Mouse (Mus musculus) liver, adult 2 months (tissue): Measurements from ENCODE around the gene Gm11492. TPM values are rescaled to one million over a fixed set of nuclear protein-coding genes. Genes with fewer than 3 reads are reported as not detected.

Experiments
- DNase-seq: peaks from one replicate; pipeline ENCODE4 v3.0.0-alpha.2; 2011; ENCODE audit warnings: low read depth, low spot score; ENCODE audit errors: extremely low read depth
- H3K27ac ChIP-seq: fragments of 200-500 bp; replicated peaks from 2 replicates; pipeline ENCODE4 v1.5.1; 2012; ENCODE audit warnings: low read depth, mild to moderate bottlenecking, control low read depth, inconsistent platforms, low read length; ENCODE audit not compliant: insufficient read depth
- H3K27me3 ChIP-seq: fragments of 200-500 bp; 2 replicates; pipeline ENCODE4 v1.6.1; 2012; ENCODE audit warnings: mild to moderate bottlenecking, moderate library complexity, low read length, inconsistent platforms; ENCODE audit not compliant: control insufficient read depth, insufficient read depth
- H3K36me3 ChIP-seq: fragments of 200-500 bp; 2 replicates; pipeline ENCODE4 v1.6.1; 2012; ENCODE audit warnings: low read length, inconsistent platforms; ENCODE audit not compliant: control insufficient read depth, insufficient read depth
- H3K4me1 ChIP-seq: fragments of 200-500 bp; 2 replicates; pipeline ENCODE4 v1.6.1; 2011; ENCODE audit warnings: low read length; ENCODE audit not compliant: control insufficient read depth, insufficient read depth
- H3K4me3 ChIP-seq: fragments of 200-500 bp; 2 replicates; pipeline ENCODE4 v1.5.1; 2011; ENCODE audit warnings: low read depth, mild to moderate bottlenecking, control low read depth, low read length, moderate library complexity; ENCODE audit not compliant: insufficient read depth
- H3K79me2 ChIP-seq: fragments of 200-500 bp; 2 replicates; pipeline ENCODE4 v1.6.1; 2012; ENCODE audit warnings: inconsistent platforms, mild to moderate bottlenecking, low read length, moderate library complexity; ENCODE audit not compliant: control insufficient read depth, insufficient read depth
- H3K9ac ChIP-seq: fragments of 200-500 bp; 2 replicates; pipeline ENCODE4 v1.6.1; 2012; ENCODE audit warnings: low read depth, mild to moderate bottlenecking, control low read depth, inconsistent platforms, low read length
- CTCF ChIP-seq: fragments of 200-500 bp; IDR thresholded peaks from 2 replicates; pipeline ENCODE4 v1.5.1; 2011; ENCODE audit warnings: low read depth, low read length, control low read depth
- POLR2A ChIP-seq: fragments of 200-500 bp; IDR thresholded peaks from 2 replicates; pipeline ENCODE4 v1.6.1; 2011; ENCODE audit warnings: low read length, control low read depth; ENCODE audit not compliant: insufficient read depth; ENCODE audit errors: extremely low read depth
- WGBS: fragments of 180-500 bp; shearing (Covaris S2); methylation state at CpG from one replicate; pipeline ENCODE4 v1.1.7; 2018; 5-methylcytosine and 5-hydroxymethylcytosine counted together
- polyA plus RNA-seq: library from polyadenylated mRNA; depleted of rRNA; stranded (reverse); fragments of >200 nt; gene quantifications from 2 replicates; pipeline ENCODE4 v1.2.3, GENCODE M21; 2012
- total RNA-seq: library from RNA; depleted of rRNA; stranded (reverse); fragments of >200 nt; gene quantifications from 2 replicates; pipeline ENCODE4 v1.2.3, GENCODE M21; 2014

Gene Gm11492
- total and polyA plus RNA-seq, 2 experiments = 0.04 TPM; not detected in 1

DNA sequence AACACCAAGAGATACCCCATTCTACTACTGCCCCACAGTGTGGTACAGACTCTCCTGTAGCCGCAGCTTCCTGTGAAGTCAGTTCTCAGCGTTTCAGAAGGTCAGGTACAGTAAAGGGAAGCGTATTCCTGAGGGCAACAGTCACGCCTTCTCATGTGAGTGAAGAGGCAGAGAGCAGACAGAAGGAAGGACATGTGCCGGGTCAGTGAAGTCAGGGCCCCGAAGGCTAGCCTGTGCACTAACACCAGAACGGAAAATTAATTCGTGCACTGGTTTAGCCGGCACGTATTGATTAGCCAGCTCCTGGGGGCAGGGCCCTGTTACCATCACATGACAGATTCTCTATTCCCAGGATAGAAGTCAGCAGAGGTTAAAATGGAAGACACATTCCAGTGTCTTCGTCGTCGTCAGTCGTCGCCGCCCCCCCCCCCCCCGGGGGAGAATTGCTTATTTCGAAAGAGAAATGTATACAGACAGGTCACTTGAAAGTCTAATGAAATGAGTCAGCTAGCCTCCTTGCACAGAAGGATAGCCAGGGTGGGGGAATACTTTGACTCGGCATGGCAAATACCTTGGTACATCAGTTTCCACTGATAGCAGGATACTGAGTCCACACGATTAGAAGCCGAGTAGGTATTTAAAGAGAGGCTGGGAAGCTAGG lies 8.2 kb downstream of the Gm11492 start:
- TF ChIP-seq CTCF (no peak), POLR2A (no peak)
- no peak overlapping the region for H3K4me3 ChIP-seq
- no peak overlapping the region for H3K27ac ChIP-seq
- H3K27me3 ChIP-seq = no peaks in the 10 kb centered on the region
- peaks cover 3% of the 10 kb centered on the region; the same call in 1 of the 2 replicates for H3K4me1 ChIP-seq
- H3K36me3 ChIP-seq = no peaks in the 10 kb centered on the region
- 34% methylated on average over 21 of the region's 21 CpGs for WGBS
- no peaks in the 10 kb centered on the region for H3K79me2 ChIP-seq
- DNase-seq = no peak
- peak overlapping the region; percentile 24; the same call in 1 of the 2 replicates for H3K9ac ChIP-seq

- Histone ChIP-seq H3K79me2 (no peaks in the 10 kb centered on the region), H3K4me3 (peak overlapping the region; percentile 56; the same call in 1 of the 2 replicates), H3K36me3 (no peaks in the 10 kb centered on the region), H3K9ac (no peak overlapping the region), H3K27me3 (no peaks in the 10 kb centered on the region), H3K27ac (no peak overlapping the region), H3K4me1 (peaks cover 3% of the 10 kb centered on the region; the same call in 1 of the 2 replicates)
- no peak for TF ChIP-seq POLR2A
- TF ChIP-seq CTCF = no peak
- WGBS = 61% methylated on average over 6 of the region's 6 CpGs
- no peak for DNase-seq
These were observed 11.3 kb downstream of the Gm11492 start for GRCm38 (mm10) chr11:87577601-87578248.

- Histone ChIP-seq H3K36me3 (no peaks in the 10 kb centered on the region), H3K27me3 (no peaks in the 10 kb centered on the region), H3K27ac (peak overlapping the region; percentile 60), H3K4me3 (peak overlapping the region; percentile 56), H3K9ac (peak overlapping the region; percentile 71), H3K79me2 (no peaks in the 10 kb centered on the region), H3K4me1 (peaks cover 3% of the 10 kb centered on the region; the same call in 1 of the 2 replicates)
- DNase-seq = no peak
- no peak for TF ChIP-seq CTCF
- TF ChIP-seq POLR2A = no peak
- WGBS = 3% methylated on average over 40 of the region's 40 CpGs
These were observed 12.0 kb downstream of the Gm11492 start for GRCm38 (mm10) chr11:87578249-87578962.

DNA sequence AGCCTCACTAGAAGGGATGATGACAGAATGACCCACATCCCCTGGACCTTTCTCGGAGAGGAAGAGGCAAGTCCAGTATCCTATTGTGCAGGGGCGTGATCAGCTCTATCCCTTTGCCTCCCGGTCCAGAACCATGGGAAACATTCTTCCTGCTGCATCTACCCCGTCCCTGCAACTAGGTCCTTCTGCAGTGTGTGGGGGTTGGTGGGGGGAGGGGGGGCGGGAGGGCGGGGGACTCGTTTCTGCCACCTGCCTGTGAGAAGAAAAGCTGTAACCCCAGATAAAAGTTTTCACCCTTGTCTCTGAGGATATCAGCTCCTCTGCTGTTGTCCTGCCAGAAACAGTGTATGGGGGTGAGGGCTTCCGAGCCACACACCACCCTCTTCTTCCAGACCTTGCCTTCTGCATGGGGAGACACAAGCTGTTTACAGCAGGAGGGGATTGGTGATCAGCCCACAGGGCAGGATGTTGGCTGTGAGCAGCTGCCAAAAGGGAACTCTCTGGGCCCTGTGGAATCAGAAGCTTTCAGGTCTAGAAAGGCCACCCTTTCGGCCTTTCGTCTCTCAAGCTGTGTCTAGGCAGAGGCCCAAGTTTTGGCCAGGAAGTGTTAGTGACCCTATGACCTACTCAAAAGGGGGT lies 12.6 kb downstream of the Gm11492 start:
- no peaks in the 10 kb centered on the region for H3K79me2 ChIP-seq
- no peaks in the 10 kb centered on the region for H3K36me3 ChIP-seq
- H3K4me3 ChIP-seq = peak overlapping the region; percentile 56
- peak overlapping the region; percentile 71 for H3K9ac ChIP-seq
- no peak for TF ChIP-seq POLR2A
- no peak for TF ChIP-seq CTCF
- no peak for DNase-seq
- peak overlapping the region; percentile 60 for H3K27ac ChIP-seq
- H3K27me3 ChIP-seq = no peaks in the 10 kb centered on the region
- 42% methylated on average over 10 of the region's 10 CpGs for WGBS
- peaks cover 5% of the 10 kb centered on the region; the same call in 1 of the 2 replicates for H3K4me1 ChIP-seq

DNA sequence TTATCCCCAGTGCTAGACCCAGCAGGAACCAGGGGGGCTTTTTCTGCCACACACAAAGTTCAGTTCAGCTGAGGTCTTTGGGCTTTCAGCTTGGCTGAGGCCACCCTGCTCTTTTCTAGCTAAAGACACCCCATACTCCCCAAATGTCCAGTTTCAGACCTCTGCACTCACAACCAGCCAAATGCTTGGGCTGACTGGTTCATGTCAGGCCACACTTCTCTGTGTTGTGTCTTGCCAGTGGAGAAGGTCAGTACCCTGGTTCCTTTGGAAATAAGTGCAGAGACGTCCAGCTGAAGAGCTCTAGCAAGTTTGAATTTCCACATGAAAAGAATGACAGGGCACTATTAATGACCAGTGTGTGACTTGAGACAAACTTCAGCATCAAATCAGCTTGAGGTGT lies 13.3 kb downstream of the Gm11492 start:
- peaks cover 2% of the 10 kb centered on the region; the same call in 1 of the 2 replicates for H3K4me1 ChIP-seq
- no peak for DNase-seq
- H3K27me3 ChIP-seq = no peaks in the 10 kb centered on the region
- H3K79me2 ChIP-seq = no peaks in the 10 kb centered on the region
- H3K9ac ChIP-seq = no peak overlapping the region
- TF ChIP-seq POLR2A (no peak), CTCF (no peak)
- H3K36me3 ChIP-seq = no peaks in the 10 kb centered on the region
- H3K4me3 ChIP-seq = no peak overlapping the region; the same call in 1 of the 2 replicates
- peak overlapping the region; percentile 30 for H3K27ac ChIP-seq
- 63% methylated on average over 1 of the region's 1 CpGs for WGBS
